Mouse (Mus musculus) layer of hippocampus, postnatal 25 days (tissue): ENCODE data around the gene Cldn7. TPM values are rescaled to one million over a fixed set of nuclear protein-coding genes. Genes with fewer than 3 reads are reported as not detected.
A peak's percentile ranks its signal among the peaks of the same experiment; 100 is the strongest.
"Not testable (repeated sequence)": the region's sequence is repeated elsewhere in the genome, so short reads cannot be mapped to it uniquely, and the experiment has no call there.

Experiments used
- DNase-seq, 2 experiments: peaks; one replicate each; pipeline ENCODE4 v3.0.0; 2022; ENCODE audit warnings: mixed read lengths in 2 of 2, low spot score in 1 of 2; ENCODE audit errors: extremely low spot score in 1 of 2
- microRNA-seq, 2 experiments: library from miRNA; unstranded; fragments of <30 nt; microRNA quantifications; one replicate each; pipeline ENCODE4 v1.2.0; 2021
- total RNA-seq, 2 experiments: library from RNA; stranded (reverse); gene quantifications; 2 replicates each; pipeline ENCODE4 v1.2.3; 2021

Gene Cldn7
- total RNA-seq, 2 experiments from 2014 or later: not detected

GRCm38 (mm10) chr11:70010548-70010947, 46.0 kb downstream of the Cldn7 start:
- no peak for DNase-seq

GRCm38 (mm10) chr11:70010961-70011360, 46.4 kb downstream of the Cldn7 start:
- no peak for DNase-seq

GRCm38 (mm10) chr11:70012931-70013330, 48.4 kb downstream of the Cldn7 start:
- no peak for DNase-seq

- DNase-seq: no peak
Observed at GRCm38 (mm10) chr11:70013408-70013807, 48.8 kb downstream of the Cldn7 start.

GRCm38 (mm10) chr11:70014051-70014450, 49.5 kb downstream of the Cldn7 start:
- DNase-seq: no peak

- peak; percentile 73 to 76 for DNase-seq
Observed at GRCm38 (mm10) chr11:70014880-70015558, 50.4 kb downstream of the Cldn7 start, which contains the start of gene Acadvl. Gene Acadvl (minus strand): TSS chr11:70015411.

- DNase-seq: no peak
Observed at GRCm38 (mm10) chr11:70015677-70016076, 51.1 kb downstream of the Cldn7 start.

- DNase-seq: not testable (repeated sequence)
Observed at GRCm38 (mm10) chr11:70016177-70016576, 51.6 kb downstream of the Cldn7 start.

GRCm38 (mm10) chr11:70016669-70017068, 52.1 kb downstream of the Cldn7 start, which contains the start of gene Dlg4:
Gene Dlg4 (plus strand): TSS chr11:70016942.
- DNase-seq: no peak

GRCm38 (mm10) chr11:70017199-70017767, 52.7 kb downstream of the Cldn7 start:
- DNase-seq: no peak

Small RNA genes lying within 50 kb of the gene (microRNA-seq; reads per million reads assigned to microRNA genes)
- gene Gm44349 (0 reads per million in 2 experiments), gene Mir324 (8,717 to 10,852 reads per million in 2 experiments)

Other genes with a start within 250 kb of the Cldn7 start
- gene Polr2a, start 206.1 kb upstream of the Cldn7 start, total RNA-seq: 10 to 100 TPM; 58.6 to 69.5 TPM
- gene Slc35g3, start 202.8 kb upstream of the Cldn7 start, total RNA-seq: not detected
- 100 to 1,000 TPM; 110 to 118 TPM for gene Zbtb4, start 198.9 kb upstream of the Cldn7 start, total RNA-seq
- gene Chrnb1, start 168.8 kb upstream of the Cldn7 start, total RNA-seq: 1 to 10 TPM in 1 of 2 experiments, under 1 TPM in 1; 0.79 to 1.1 TPM
- gene Fgf11, start 162.9 kb upstream of the Cldn7 start, total RNA-seq: 10 to 100 TPM; 28.3 to 33.3 TPM
- not detected for gene Tmem102, start 159.2 kb upstream of the Cldn7 start, total RNA-seq
- not detected for gene Gm39566, start 149.5 kb upstream of the Cldn7 start, total RNA-seq
- not detected for gene Spem2, start 146.3 kb upstream of the Cldn7 start, total RNA-seq
- gene Spem1, start 142.6 kb upstream of the Cldn7 start, total RNA-seq: under 1 TPM; 0.34 to 0.73 TPM
- 100 to 1,000 TPM; 192 to 219 TPM for gene Nlgn2, start 127.0 kb upstream of the Cldn7 start, total RNA-seq
- gene Tmem256, start 126.3 kb upstream of the Cldn7 start, total RNA-seq: 100 to 1,000 TPM; 112 to 135 TPM
- gene Plscr3, start 118.4 kb upstream of the Cldn7 start, total RNA-seq: 10 to 100 TPM; 16.5 to 19.0 TPM
- gene Tnk1, start 106.0 kb upstream of the Cldn7 start, total RNA-seq: not detected
- gene Tmem95, start 86.8 kb upstream of the Cldn7 start, total RNA-seq: not detected
- gene Kctd11, start 83.4 kb upstream of the Cldn7 start, total RNA-seq: 1 to 10 TPM; 1.2 to 1.3 TPM
- gene Acap1, start 69.2 kb upstream of the Cldn7 start, total RNA-seq: under 1 TPM; 0.12 to 0.19 TPM
- gene 2810408A11Rik, start 63.8 kb upstream of the Cldn7 start, total RNA-seq: 1 to 10 TPM in 1 of 2 experiments, under 1 TPM in 1; 0.62 to 1.8 TPM
- 100 to 1,000 TPM; 108 to 109 TPM for gene Neurl4, start 63.7 kb upstream of the Cldn7 start, total RNA-seq
- gene Gps2, start 50.9 kb upstream of the Cldn7 start, total RNA-seq: 10 to 100 TPM; 26.8 to 32.6 TPM
- gene Eif5a, start 42.8 kb upstream of the Cldn7 start, total RNA-seq: 100 to 1,000 TPM; 426 to 481 TPM
- gene Ybx2, start 29.0 kb upstream of the Cldn7 start, total RNA-seq: 10 to 100 TPM in 1 of 2 experiments, 1 to 10 TPM in 1; 7.3 to 11.1 TPM
- gene Slc2a4, start 16.6 kb upstream of the Cldn7 start, total RNA-seq: 1 to 10 TPM; 2.2 to 4.0 TPM
- gene Ctdnep1, start 16.4 kb downstream of the Cldn7 start, total RNA-seq: 100 to 1,000 TPM; 107 to 116 TPM
- 10 to 100 TPM; 77.1 to 82.2 TPM for gene Elp5, start 17.7 kb downstream of the Cldn7 start, total RNA-seq
- 100 to 1,000 TPM; 229 to 258 TPM for gene Gabarap, start 26.4 kb downstream of the Cldn7 start, total RNA-seq
- 10 to 100 TPM; 41.4 to 46.9 TPM for gene Phf23, start 31.0 kb downstream of the Cldn7 start, total RNA-seq
- 10 to 100 TPM; 31.2 to 37.8 TPM for gene Dvl2, start 35.8 kb downstream of the Cldn7 start, total RNA-seq
- gene Acadvl, start 50.6 kb downstream of the Cldn7 start, total RNA-seq: 10 to 100 TPM; 56.9 to 62.4 TPM
- gene Dlg4, start 52.2 kb downstream of the Cldn7 start, total RNA-seq: 100 to 1,000 TPM; 857 to 887 TPM
- gene Asgr1, start 89.3 kb downstream of the Cldn7 start, total RNA-seq: under 1 TPM; 0.73 to 0.74 TPM
- not detected for gene Asgr2, start 127.9 kb downstream of the Cldn7 start, total RNA-seq
- gene Mgl2, start 165.6 kb downstream of the Cldn7 start, total RNA-seq: under 1 TPM; 0.38 to 0.49 TPM
- gene Clec10a, start 191.4 kb downstream of the Cldn7 start, total RNA-seq: 1 to 10 TPM; 1.1 to 3.4 TPM
- 10 to 100 TPM; 28.1 to 39.2 TPM for gene Slc16a11, start 248.0 kb downstream of the Cldn7 start, total RNA-seq